Mouse (Mus musculus): ENCODE measurements around the gene Gm20388. TPM values are rescaled to one million over a fixed set of nuclear protein-coding genes. Genes with fewer than 3 reads are reported as not detected.
A peak's percentile ranks its signal among the peaks of the same experiment; 100 is the strongest.

The Gm20388 gene
- polyA plus RNA-seq, 1 experiment from 2014 or later: 8.3 TPM

GRCm38 (mm10) chr8:122143231-122143630, 2232.6 kb downstream of the Gm20388 start:
- Histone ChIP-seq H3K27ac (ENCODE audit: low read depth) (no peak overlapping the region), H3K9ac (ENCODE audit: low read length) (no peak overlapping the region), H3K4me1 (replicated peaks; ENCODE audit: control insufficient read depth, insufficient read depth, low read length) (no peaks in the 10 kb centered on the region), H3K36me3 (ENCODE audit: control insufficient read depth, insufficient read depth, low read length) (no peaks in the 10 kb centered on the region), H3K9me3 (ENCODE audit: control insufficient read depth, low read length) (no peaks in the 10 kb centered on the region), H3K4me2 (ENCODE audit: low read length) (no peak overlapping the region), H3K27me3 (replicated peaks; ENCODE audit: control insufficient read depth, insufficient read depth, low read length) (no peaks in the 10 kb centered on the region), H3K4me3 (ENCODE audit: low read depth, low read length) (no peak overlapping the region)
- 100% methylated on average over 1 of the region's 1 CpGs for WGBS
- DNase-seq (ENCODE audit: low spot score) (no peak), ATAC-seq (replicated peaks; ENCODE audit: low FRiP score, low TSS enrichment, low read depth) (no peak)

- DNase-seq (ENCODE audit: low spot score): no peak
- H3K4me1 ChIP-seq (replicated peaks; ENCODE audit: control insufficient read depth, insufficient read depth, low read length): no peaks in the 10 kb centered on the region
- H3K36me3 ChIP-seq (ENCODE audit: control insufficient read depth, insufficient read depth, low read length): no peaks in the 10 kb centered on the region
- ATAC-seq (replicated peaks; ENCODE audit: low FRiP score, low TSS enrichment, low read depth): no peak
- H3K4me3 ChIP-seq (ENCODE audit: low read depth, low read length): no peak overlapping the region
- H3K27me3 ChIP-seq (replicated peaks; ENCODE audit: control insufficient read depth, insufficient read depth, low read length): no peaks in the 10 kb centered on the region
- no peaks in the 10 kb centered on the region for H3K9me3 ChIP-seq (ENCODE audit: control insufficient read depth, low read length)
- H3K4me2 ChIP-seq (ENCODE audit: low read length): no peak overlapping the region
- WGBS: 67% methylated on average over 11 of the region's 11 CpGs
- no peak overlapping the region for H3K9ac ChIP-seq (ENCODE audit: low read length)
- no peak overlapping the region for H3K27ac ChIP-seq (ENCODE audit: low read depth)
Measured at GRCm38 (mm10) chr8:122144729-122145311, 2234.2 kb downstream of the Gm20388 start.

- H3K36me3 ChIP-seq (ENCODE audit: control insufficient read depth, insufficient read depth, low read length): no peaks in the 10 kb centered on the region
- WGBS: 76% methylated on average over 4 of the region's 4 CpGs
Measured at GRCm38 (mm10) chr8:122149045-122149444, 2238.4 kb downstream of the Gm20388 start.

GRCm38 (mm10) chr8:122149606-122150005, 2239.0 kb downstream of the Gm20388 start:
- DNase-seq (ENCODE audit: low spot score): no peak
- H3K36me3 ChIP-seq (ENCODE audit: control insufficient read depth, insufficient read depth, low read length): no peaks in the 10 kb centered on the region
- WGBS: 80% methylated on average over 8 of the region's 8 CpGs

More at GRCm38 (mm10) chr8:122149045-122149444, 2238.4 kb downstream of the Gm20388 start:
- DNase-seq (ENCODE audit: low spot score) (no peak), ATAC-seq (replicated peaks; ENCODE audit: low FRiP score, low TSS enrichment, low read depth) (no peak)
- H3K4me2 ChIP-seq (ENCODE audit: low read length): no peak overlapping the region
- H3K27ac ChIP-seq (ENCODE audit: low read depth): no peak overlapping the region
- H3K9me3 ChIP-seq (ENCODE audit: control insufficient read depth, low read length): no peaks in the 10 kb centered on the region
- 0 out of 2 replicates have a peak, but pooled peaks cover 3% of the 10 kb centered on the region for H3K4me1 ChIP-seq (replicated peaks; ENCODE audit: control insufficient read depth, insufficient read depth, low read length)
- H3K27me3 ChIP-seq (replicated peaks; ENCODE audit: control insufficient read depth, insufficient read depth, low read length): no peaks in the 10 kb centered on the region
- H3K4me3 ChIP-seq (ENCODE audit: low read depth, low read length): no peak overlapping the region
- no peak overlapping the region for H3K9ac ChIP-seq (ENCODE audit: low read length)

GRCm38 (mm10) chr8:122151541-122151940, 2240.9 kb downstream of the Gm20388 start:
- Histone ChIP-seq H3K4me1 (replicated peaks; ENCODE audit: control insufficient read depth, insufficient read depth, low read length) (0 out of 2 replicates have a peak, but pooled peaks cover 3% of the 10 kb centered on the region), H3K27ac (ENCODE audit: low read depth) (no peak overlapping the region), H3K4me3 (ENCODE audit: low read depth, low read length) (no peak overlapping the region), H3K27me3 (replicated peaks; ENCODE audit: control insufficient read depth, insufficient read depth, low read length) (no peaks in the 10 kb centered on the region), H3K4me2 (ENCODE audit: low read length) (no peak overlapping the region), H3K9me3 (ENCODE audit: control insufficient read depth, low read length) (no peaks in the 10 kb centered on the region), H3K9ac (ENCODE audit: low read length) (no peak overlapping the region), H3K36me3 (ENCODE audit: control insufficient read depth, insufficient read depth, low read length) (no peaks in the 10 kb centered on the region)
- DNase-seq (ENCODE audit: low spot score) (no peak), ATAC-seq (replicated peaks; ENCODE audit: low FRiP score, low TSS enrichment, low read depth) (peak; percentile 29; the same call in 1 of the 2 replicates)
- 61% methylated on average over 3 of the region's 3 CpGs for WGBS

More at GRCm38 (mm10) chr8:122149606-122150005, 2239.0 kb downstream of the Gm20388 start:
- 0 out of 2 replicates have a peak, but pooled peaks cover 3% of the 10 kb centered on the region for H3K4me1 ChIP-seq (replicated peaks; ENCODE audit: control insufficient read depth, insufficient read depth, low read length)
- no peaks in the 10 kb centered on the region for H3K27me3 ChIP-seq (replicated peaks; ENCODE audit: control insufficient read depth, insufficient read depth, low read length)
- no peak for ATAC-seq (replicated peaks; ENCODE audit: low FRiP score, low TSS enrichment, low read depth)
- no peaks in the 10 kb centered on the region for H3K9me3 ChIP-seq (ENCODE audit: control insufficient read depth, low read length)
- no peak overlapping the region for H3K27ac ChIP-seq (ENCODE audit: low read depth)
- no peak overlapping the region for H3K4me2 ChIP-seq (ENCODE audit: low read length)
- H3K4me3 ChIP-seq (ENCODE audit: low read depth, low read length): no peak overlapping the region
- H3K9ac ChIP-seq (ENCODE audit: low read length): no peak overlapping the region

GRCm38 (mm10) chr8:122155082-122155643, 2244.5 kb downstream of the Gm20388 start:
- H3K27ac ChIP-seq (ENCODE audit: low read depth): no peak overlapping the region
- WGBS: 30% methylated on average over 10 of the region's 10 CpGs
- H3K4me1 ChIP-seq (replicated peaks; ENCODE audit: control insufficient read depth, insufficient read depth, low read length): 0 out of 2 replicates have a peak, but pooled peaks cover 3% of the 10 kb centered on the region
- H3K9ac ChIP-seq (ENCODE audit: low read length): no peak overlapping the region
- H3K4me3 ChIP-seq (ENCODE audit: low read depth, low read length): no peak overlapping the region
- no peaks in the 10 kb centered on the region for H3K36me3 ChIP-seq (ENCODE audit: control insufficient read depth, insufficient read depth, low read length)
- H3K27me3 ChIP-seq (replicated peaks; ENCODE audit: control insufficient read depth, insufficient read depth, low read length): no peaks in the 10 kb centered on the region
- H3K4me2 ChIP-seq (ENCODE audit: low read length): no peak overlapping the region
- H3K9me3 ChIP-seq (ENCODE audit: control insufficient read depth, low read length): no peaks in the 10 kb centered on the region
- ATAC-seq (replicated peaks; ENCODE audit: low FRiP score, low TSS enrichment, low read depth) (no peak), DNase-seq (ENCODE audit: low spot score) (no peak)

- Histone ChIP-seq H3K36me3 (ENCODE audit: control insufficient read depth, insufficient read depth, low read length) (no peaks in the 10 kb centered on the region), H3K4me1 (replicated peaks; ENCODE audit: control insufficient read depth, insufficient read depth, low read length) (0 out of 2 replicates have a peak, but pooled peaks cover 3% of the 10 kb centered on the region), H3K4me3 (ENCODE audit: low read depth, low read length) (no peak overlapping the region), H3K27me3 (replicated peaks; ENCODE audit: control insufficient read depth, insufficient read depth, low read length) (no peaks in the 10 kb centered on the region), H3K4me2 (ENCODE audit: low read length) (no peak overlapping the region), H3K27ac (ENCODE audit: low read depth) (no peak overlapping the region), H3K9ac (ENCODE audit: low read length) (no peak overlapping the region), H3K9me3 (ENCODE audit: control insufficient read depth, low read length) (no peaks in the 10 kb centered on the region)
- WGBS: 90% methylated on average over 9 of the region's 9 CpGs
- ATAC-seq (replicated peaks; ENCODE audit: low FRiP score, low TSS enrichment, low read depth) (no peak), DNase-seq (ENCODE audit: low spot score) (no peak)
Measured at GRCm38 (mm10) chr8:122155964-122156363, 2245.3 kb downstream of the Gm20388 start.

GRCm38 (mm10) chr8:122157689-122158088, 2247.0 kb downstream of the Gm20388 start:
- H3K4me3 ChIP-seq (ENCODE audit: low read depth, low read length): no peak overlapping the region
- no peak overlapping the region for H3K9ac ChIP-seq (ENCODE audit: low read length)
- H3K27ac ChIP-seq (ENCODE audit: low read depth): no peak overlapping the region
- no peak for ATAC-seq (replicated peaks; ENCODE audit: low FRiP score, low TSS enrichment, low read depth)
- no peak for DNase-seq (ENCODE audit: low spot score)
- no peaks in the 10 kb centered on the region for H3K9me3 ChIP-seq (ENCODE audit: control insufficient read depth, low read length)
- H3K4me1 ChIP-seq (replicated peaks; ENCODE audit: control insufficient read depth, insufficient read depth, low read length): no peaks in the 10 kb centered on the region
- no peak overlapping the region for H3K4me2 ChIP-seq (ENCODE audit: low read length)
- H3K36me3 ChIP-seq (ENCODE audit: control insufficient read depth, insufficient read depth, low read length): no peaks in the 10 kb centered on the region
- no peaks in the 10 kb centered on the region for H3K27me3 ChIP-seq (replicated peaks; ENCODE audit: control insufficient read depth, insufficient read depth, low read length)
- 51% methylated on average over 12 of the region's 12 CpGs for WGBS

GRCm38 (mm10) chr8:122160165-122160564, 2249.5 kb downstream of the Gm20388 start:
- Histone ChIP-seq H3K4me2 (ENCODE audit: low read length) (no peak overlapping the region), H3K9me3 (ENCODE audit: control insufficient read depth, low read length) (no peaks in the 10 kb centered on the region), H3K9ac (ENCODE audit: low read length) (no peak overlapping the region), H3K27ac (ENCODE audit: low read depth) (no peak overlapping the region), H3K27me3 (replicated peaks; ENCODE audit: control insufficient read depth, insufficient read depth, low read length) (no peaks in the 10 kb centered on the region), H3K36me3 (ENCODE audit: control insufficient read depth, insufficient read depth, low read length) (no peaks in the 10 kb centered on the region), H3K4me3 (ENCODE audit: low read depth, low read length) (no peak overlapping the region), H3K4me1 (replicated peaks; ENCODE audit: control insufficient read depth, insufficient read depth, low read length) (no peaks in the 10 kb centered on the region)
- DNase-seq (ENCODE audit: low spot score): no peak
- WGBS: 78% methylated on average over 5 of the region's 5 CpGs
- ATAC-seq (replicated peaks; ENCODE audit: low FRiP score, low TSS enrichment, low read depth): no peak
